Mouse (Mus musculus) macrophage (primary cell): ENCODE results near the gene Tmem143. TPM values are rescaled to one million over a fixed set of nuclear protein-coding genes. Genes with fewer than 3 reads are reported as not detected.

Experiments used
- H3K27ac ChIP-seq: fragments of 350-480 bp; formaldehyde crosslinking; 2 replicates; pipeline ENCODE4 v1.9.0; 2021
- H3K36me3 ChIP-seq: fragments of 350-480 bp; formaldehyde crosslinking; 2 replicates; pipeline ENCODE4 v1.9.0; 2021; ENCODE audit errors: inconsistent target
- H3K4me3 ChIP-seq: fragments of 350-480 bp; formaldehyde crosslinking; 2 replicates; pipeline ENCODE4 v1.9.0; 2021; ENCODE audit errors: inconsistent target
- H3K79me2 ChIP-seq: fragments of 350-480 bp; formaldehyde crosslinking; 2 replicates; pipeline ENCODE4 v1.9.0; 2021; ENCODE audit errors: inconsistent target
- WGBS: methylation state at CpG from one replicate; pipeline ENCODE4 v1.1.7; 2026; ENCODE audit warnings: inconsistent platforms; ENCODE audit not compliant: missing documents; 5-methylcytosine and 5-hydroxymethylcytosine counted together
- polyA plus RNA-seq: library from polyadenylated mRNA; stranded (reverse); fragments of 250-400 nt; gene quantifications from 3 replicates; pipeline ENCODE4 v1.2.4, GENCODE M21; 2018; ENCODE audit warnings: inconsistent platforms
- total RNA-seq, 78 experiments: library from RNA; depleted of rRNA; stranded (reverse); fragments of 250-400 nt; gene quantifications; 1 replicate in 9 of 78; 2 replicates in 24 of 78; 3 replicates in 43 of 78; 4 replicates in 2 of 78; pipeline ENCODE4 v1.2.4; 2018; ENCODE audit warnings: inconsistent platforms in 56 of 78

The Tmem143 gene
- total RNA-seq (2018; cell fraction: chromatin; rRNA removed) = 10 to 100 TPM in 9 of 26 experiments, 1 to 10 TPM in 17; 1.3 to 18.9 (median 7.3) TPM
- total RNA-seq (2018; cell fraction: cytosol; rRNA removed) = 10 to 100 TPM in 11 of 26 experiments, 1 to 10 TPM in 15; 6.6 to 14.2 (median 9.7) TPM
- 10 to 100 TPM in 7 of 26 experiments, 1 to 10 TPM in 19; 2.1 to 19.1 (median 6.3) TPM for total RNA-seq (2018; cell fraction: nucleus; rRNA removed)
- 11.6 to 13.1 TPM (median 12.8 TPM) in 3 replicates for polyA plus RNA-seq

GRCm38 (mm10) chr7:45896517-45897257, at the start of gene Tmem143, which contains the start of gene Syngr4:
Gene Tmem143, plus strand, starts transcription at chr7:45896941.
Gene Syngr4, minus strand, starts transcription at chr7:45896714.
- no peaks in the 10 kb centered on the region for H3K36me3 ChIP-seq
- no peaks in the 10 kb centered on the region for H3K79me2 ChIP-seq
- WGBS = under 1% methylated on average over 35 of the region's 40 CpGs

GRCm38 (mm10) chr7:45848447-45849027, 48.2 kb upstream of the Tmem143 start:
- 56% methylated on average over 6 of the region's 6 CpGs for WGBS
- no peaks in the 10 kb centered on the region for H3K36me3 ChIP-seq
- no peaks in the 10 kb centered on the region for H3K79me2 ChIP-seq
- H3K4me3 ChIP-seq = no peak overlapping the region
- H3K27ac ChIP-seq = no peak overlapping the region

More at GRCm38 (mm10) chr7:45896517-45897257, at the start of gene Tmem143, which contains the start of gene Syngr4:
- Histone ChIP-seq H3K27ac (peak within 1 kb of the TSS; percentile 84), H3K4me3 (peak within 1 kb of the TSS; percentile 63)

DNA sequence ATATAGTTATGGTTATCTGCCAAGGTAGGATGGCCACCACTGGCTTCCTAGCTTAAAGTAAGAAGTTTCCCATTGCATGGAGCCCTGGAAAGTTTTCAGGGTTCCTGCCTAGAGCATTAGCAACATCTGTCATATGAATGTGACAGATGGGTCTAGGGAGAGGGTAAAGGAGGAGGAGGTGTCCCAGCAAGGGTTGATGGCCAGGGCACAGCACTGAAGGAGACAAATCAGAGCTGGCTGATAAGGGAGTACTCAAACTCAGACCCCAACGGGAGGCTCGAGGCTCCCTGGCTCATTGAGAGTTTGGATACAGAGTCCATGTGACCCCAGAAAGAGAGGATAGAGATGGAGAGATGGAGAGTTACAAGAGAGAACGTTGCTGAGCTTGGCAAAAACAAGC, 46.1 kb upstream of the Tmem143 start:
- Histone ChIP-seq H3K36me3 (no peaks in the 10 kb centered on the region), H3K27ac (no peak overlapping the region), H3K4me3 (no peak overlapping the region), H3K79me2 (no peaks in the 10 kb centered on the region)
- WGBS = 80% methylated on average over 3 of the region's 3 CpGs

DNA sequence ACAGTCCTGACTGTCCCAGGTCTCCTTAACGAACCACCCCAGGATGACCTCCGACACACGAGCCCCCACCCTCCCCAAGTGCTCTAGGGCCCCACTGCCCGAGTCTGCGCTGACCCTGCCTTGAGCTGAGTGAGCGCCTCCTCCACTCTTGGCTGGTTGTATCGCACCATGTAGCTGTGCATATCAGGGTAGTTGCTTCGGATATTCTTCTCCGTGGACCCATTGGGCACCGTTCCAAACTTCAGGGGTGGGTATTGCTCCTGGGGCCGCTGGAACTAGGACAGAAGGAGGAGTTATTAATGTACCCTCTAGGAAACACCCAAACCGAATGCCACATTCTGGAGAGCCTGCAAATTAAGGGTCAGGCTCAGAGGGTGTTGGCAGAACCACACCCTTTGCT, 43.7 kb upstream of the Tmem143 start:
- 94% methylated on average over 12 of the region's 12 CpGs for WGBS

DNA sequence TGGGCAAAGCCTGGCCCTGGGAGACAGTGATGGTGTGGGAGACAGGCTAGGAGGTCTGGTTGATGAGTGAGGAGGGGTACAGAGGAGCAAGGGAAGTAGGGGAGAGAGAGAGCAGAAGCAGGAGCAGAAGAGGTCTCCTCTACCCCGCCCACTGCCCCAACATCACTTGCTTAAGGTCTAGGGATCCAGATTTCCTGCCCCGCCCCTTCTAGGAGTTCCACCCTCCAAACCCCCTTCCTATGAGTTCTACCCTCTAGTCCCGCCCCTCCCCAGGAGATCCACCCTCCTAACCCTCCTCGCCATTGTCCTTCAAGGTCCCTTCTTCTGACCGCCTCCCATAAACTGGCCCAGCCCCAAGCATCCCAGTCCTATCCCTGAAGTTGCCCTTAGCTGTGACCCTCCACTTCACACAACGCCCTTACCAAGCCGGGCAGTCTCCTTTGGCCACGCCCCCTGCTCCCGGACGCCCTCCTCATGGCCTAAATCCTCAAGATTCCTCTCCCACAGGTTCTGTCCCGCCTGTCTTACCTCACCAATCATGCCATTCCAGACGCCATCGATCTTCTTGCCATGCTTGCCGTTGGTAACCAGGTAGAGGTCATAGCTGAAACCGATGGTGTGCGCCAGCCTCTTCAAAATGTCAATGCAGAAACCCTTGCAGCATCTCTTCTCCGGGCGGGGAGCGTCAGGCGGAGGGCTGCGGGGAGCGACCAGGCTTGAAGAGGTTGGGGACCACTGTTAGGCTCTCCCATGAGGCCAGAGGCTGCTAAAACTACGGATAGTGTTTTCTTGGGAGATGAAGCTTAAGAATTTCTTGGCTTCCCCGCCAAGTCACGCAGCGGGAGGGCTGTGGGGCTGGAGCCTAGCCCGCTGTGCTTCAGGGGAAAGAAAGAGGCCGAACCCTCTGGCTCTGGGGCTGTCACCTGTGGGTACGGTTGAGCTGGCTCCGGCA, 39.5 kb upstream of the Tmem143 start:
- Histone ChIP-seq H3K4me3 (no peak overlapping the region), H3K27ac (no peak overlapping the region), H3K79me2 (no peaks in the 10 kb centered on the region), H3K36me3 (no peaks in the 10 kb centered on the region)
- WGBS = 10% methylated on average over 30 of the region's 30 CpGs

More for the DNA sequence above, 43.7 kb upstream of the Tmem143 start:
- Histone ChIP-seq H3K79me2 (no peaks in the 10 kb centered on the region), H3K27ac (no peak overlapping the region), H3K4me3 (no peak overlapping the region), H3K36me3 (no peaks in the 10 kb centered on the region)

DNA sequence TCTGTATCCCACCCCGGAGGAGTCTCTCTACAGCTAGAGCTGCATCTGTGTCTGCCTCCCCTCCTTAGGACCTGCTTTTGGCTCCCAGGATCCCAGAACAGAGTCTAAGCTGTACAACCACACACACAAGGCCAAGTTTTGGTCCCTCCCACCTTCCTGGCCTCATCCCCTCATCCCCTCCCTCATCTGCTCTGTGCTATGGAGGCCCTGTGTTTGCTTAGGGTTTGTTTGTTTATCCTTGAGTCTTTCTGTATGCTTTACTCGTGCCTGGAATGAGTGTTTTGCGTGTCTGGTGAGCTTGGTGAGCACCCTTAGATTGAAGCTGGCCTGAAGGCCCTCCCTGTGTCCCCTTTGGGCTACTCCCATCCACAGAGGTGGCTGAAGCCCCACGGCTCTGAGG, 37.7 kb upstream of the Tmem143 start:
- Histone ChIP-seq H3K36me3 (no peaks in the 10 kb centered on the region), H3K27ac (no peak overlapping the region), H3K79me2 (no peaks in the 10 kb centered on the region), H3K4me3 (no peak overlapping the region)
- 82% methylated on average over 4 of the region's 4 CpGs for WGBS

GRCm38 (mm10) chr7:45862804-45863203, 33.9 kb upstream of the Tmem143 start:
- WGBS = 87% methylated on average over 7 of the region's 7 CpGs

GRCm38 (mm10) chr7:45864435-45864834, 32.3 kb upstream of the Tmem143 start:
- H3K79me2 ChIP-seq = no peaks in the 10 kb centered on the region
- 93% methylated on average over 3 of the region's 3 CpGs for WGBS

More at GRCm38 (mm10) chr7:45862804-45863203, 33.9 kb upstream of the Tmem143 start:
- Histone ChIP-seq H3K79me2 (no peaks in the 10 kb centered on the region), H3K36me3 (no peaks in the 10 kb centered on the region), H3K27ac (no peak overlapping the region), H3K4me3 (no peak overlapping the region)

DNA sequence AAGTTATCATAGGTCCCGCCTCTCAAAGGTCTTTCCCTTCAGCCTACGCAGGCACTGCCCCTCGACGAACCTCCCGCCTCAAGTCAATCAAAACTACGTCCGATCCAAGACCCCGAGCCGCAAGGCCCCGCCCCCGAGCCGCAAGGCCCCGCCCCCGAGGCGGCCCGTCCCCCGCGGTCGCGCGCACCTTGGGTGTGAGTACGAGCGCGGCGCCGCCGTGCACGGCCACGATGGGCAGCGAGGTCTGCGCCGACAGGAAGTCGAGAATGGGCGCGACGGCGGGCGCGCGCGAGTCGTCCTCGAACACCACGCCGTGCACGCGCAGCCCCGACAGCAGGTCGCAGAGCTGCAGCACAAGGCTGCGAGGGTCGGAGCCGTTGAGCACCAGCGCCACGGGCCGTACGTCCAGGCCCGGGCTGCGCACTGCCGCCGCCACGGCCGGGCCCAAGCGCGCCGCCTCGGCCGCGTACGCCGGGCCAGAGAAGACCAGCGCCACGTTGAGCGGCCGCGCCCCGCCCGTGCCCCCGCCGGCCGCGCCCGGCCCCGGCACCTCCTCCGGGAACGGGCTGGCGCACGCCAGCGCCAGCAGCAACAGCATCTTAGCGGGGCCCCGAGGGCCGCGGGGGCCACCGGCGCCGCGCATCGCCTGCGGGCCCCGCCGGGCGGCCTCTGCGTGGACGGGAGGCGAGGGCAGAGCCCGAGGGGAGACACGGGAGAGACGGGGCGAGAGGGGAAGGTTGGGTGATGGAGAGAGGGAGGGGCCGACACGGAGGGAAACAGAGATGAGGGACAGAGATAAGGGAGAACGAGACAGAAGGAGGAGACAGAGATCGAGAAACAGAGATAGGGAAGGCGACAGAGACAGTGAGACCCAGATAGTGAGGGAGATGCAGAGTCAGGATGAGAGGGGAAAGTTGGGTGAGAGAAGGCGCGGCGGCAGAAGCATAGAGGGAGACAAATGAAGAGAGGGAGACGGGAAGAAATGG, 30.5 kb upstream of the Tmem143 start:
- Histone ChIP-seq H3K36me3 (no peaks in the 10 kb centered on the region), H3K79me2 (no peaks in the 10 kb centered on the region), H3K27ac (no peak overlapping the region), H3K4me3 (peak overlapping the region; percentile 17; the same call in 1 of the 2 replicates)
- WGBS = 2% methylated on average over 97 of the region's 117 CpGs

More at GRCm38 (mm10) chr7:45864435-45864834, 32.3 kb upstream of the Tmem143 start:
- no peak overlapping the region for H3K27ac ChIP-seq
- no peaks in the 10 kb centered on the region for H3K36me3 ChIP-seq
- no peak overlapping the region for H3K4me3 ChIP-seq

- no peak overlapping the region for H3K4me3 ChIP-seq
Observed at GRCm38 (mm10) chr7:45867871-45868270, 28.9 kb upstream of the Tmem143 start.

GRCm38 (mm10) chr7:45869107-45869670, 27.6 kb upstream of the Tmem143 start:
- 69% methylated on average over 8 of the region's 8 CpGs for WGBS
- Histone ChIP-seq H3K27ac (no peak overlapping the region), H3K36me3 (0 out of 2 replicates have a peak, but pooled peaks cover under 1% of the 10 kb centered on the region), H3K79me2 (peaks cover 13% of the 10 kb centered on the region), H3K4me3 (no peak overlapping the region)

More at GRCm38 (mm10) chr7:45867871-45868270, 28.9 kb upstream of the Tmem143 start:
- no peaks in the 10 kb centered on the region for H3K36me3 ChIP-seq
- WGBS = 96% methylated on average over 2 of the region's 2 CpGs
- H3K27ac ChIP-seq = no peak overlapping the region
- no peaks in the 10 kb centered on the region; the same call in 1 of the 2 replicates for H3K79me2 ChIP-seq

DNA sequence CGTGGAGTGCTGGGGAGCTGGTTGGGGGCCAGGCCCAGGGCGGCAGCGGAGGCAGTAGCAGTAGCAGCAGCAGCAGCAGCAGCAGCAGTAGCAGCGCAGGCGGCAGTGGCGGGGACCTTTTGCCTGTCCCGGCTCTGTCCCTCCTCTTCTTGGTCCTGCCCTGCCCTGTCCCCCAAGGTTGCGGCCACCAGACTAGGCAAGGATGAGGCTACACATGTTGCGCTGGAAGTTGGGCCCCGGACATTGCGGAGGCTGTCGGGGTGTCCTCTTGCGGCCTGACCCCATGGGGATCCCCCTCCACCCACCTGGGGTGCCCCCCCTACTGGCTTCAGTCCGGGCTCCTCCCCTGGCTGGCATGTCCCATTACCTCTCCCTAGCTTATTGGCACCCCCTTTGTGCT, 27.0 kb upstream of the Tmem143 start:
- no peak overlapping the region for H3K4me3 ChIP-seq
- H3K27ac ChIP-seq = no peak overlapping the region
- 6% methylated on average over 14 of the region's 14 CpGs for WGBS
- H3K79me2 ChIP-seq = peaks cover 19% of the 10 kb centered on the region
- H3K36me3 ChIP-seq = peaks cover 6% of the 10 kb centered on the region; the same call in 1 of the 2 replicates
